Mouse (Mus musculus) granulocyte monocyte progenitor cell, adult 5-6 weeks (primary cell): ENCODE measurements at regions not wholly inside any gene's neighbourhood (a gene's known extent, or its start where the extent isn't known, plus 50 kb on each side); places are given as distances from the start of the nearest gene placed in this dataset.

ENCODE experiments used
- ATAC-seq: replicated peaks from 2 replicates; pipeline ENCODE4 v1.8.0; 2016; ENCODE audit warnings: mild to moderate bottlenecking, moderate TSS enrichment, inconsistent platforms; ENCODE audit not compliant: poor library complexity, severe bottlenecking

GRCm38 (mm10) chr13:75204417-75204816, 114.8 kb downstream of the Pcsk1 start:
- no peak for ATAC-seq

GRCm38 (mm10) chr13:75223944-75224343, 134.3 kb downstream of the Pcsk1 start:
- no peak for ATAC-seq

GRCm38 (mm10) chr13:75225581-75226297, 136.1 kb downstream of the Pcsk1 start:
- ATAC-seq: no peak

GRCm38 (mm10) chr13:75227616-75228277, 138.1 kb downstream of the Pcsk1 start:
- peak; percentile 94 for ATAC-seq

- ATAC-seq: peak; percentile 46; the same call in 1 of the 2 replicates
Observed at GRCm38 (mm10) chr13:75236424-75236823, 146.8 kb downstream of the Pcsk1 start.
